Mouse (Mus musculus) ZHBTc4 (cell line): ENCODE measurements around the gene Gm20431.

Experiments
- DNase-seq: peaks from one replicate; pipeline ENCODE4 v3.0.0-alpha.2; 2011; ENCODE audit warnings: low read depth, low spot score

Gm20431 gene

DNA sequence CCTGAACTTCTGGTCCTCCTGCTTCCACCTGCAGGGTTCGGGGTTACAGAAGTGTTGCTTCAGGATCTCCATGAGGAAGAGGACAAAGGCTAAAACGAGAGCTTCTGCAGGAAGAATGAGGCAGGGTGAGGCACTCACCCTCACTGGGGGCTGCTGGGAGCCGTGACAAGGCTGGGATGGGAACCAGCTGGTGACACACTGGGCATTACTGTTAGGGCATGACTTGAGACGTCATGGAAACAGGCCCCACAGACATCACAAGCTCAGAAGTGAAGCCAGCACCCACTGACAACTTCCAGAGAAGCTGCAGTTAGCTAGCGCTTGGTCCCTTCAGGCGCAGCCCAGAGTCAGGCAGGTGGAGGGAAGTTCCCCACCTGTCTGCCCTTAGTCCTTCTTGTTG is 61.4 kb downstream of the Gm20431 start:
- DNase-seq, result no peak

DNA sequence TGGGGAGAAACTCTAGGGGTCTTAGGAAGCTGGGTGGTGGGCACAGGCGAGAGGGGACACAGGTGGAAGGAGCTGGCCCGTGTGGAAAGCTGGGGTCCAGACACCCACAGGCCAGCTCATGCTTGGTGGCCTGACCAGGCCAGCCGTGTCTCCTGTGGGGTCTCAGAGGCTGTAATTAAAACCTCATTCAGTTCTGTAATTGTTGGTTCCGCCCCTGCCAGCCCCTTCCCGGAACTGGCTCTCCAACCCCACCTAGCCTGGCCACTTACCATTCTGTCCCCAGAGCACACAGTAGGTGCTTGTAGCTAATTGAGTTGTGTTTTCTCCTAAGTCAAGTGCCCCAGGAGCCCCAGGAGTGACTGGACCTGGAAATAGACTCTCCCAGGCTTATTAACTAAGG is 62.1 kb downstream of the Gm20431 start:
- DNase-seq, result no peak

DNA sequence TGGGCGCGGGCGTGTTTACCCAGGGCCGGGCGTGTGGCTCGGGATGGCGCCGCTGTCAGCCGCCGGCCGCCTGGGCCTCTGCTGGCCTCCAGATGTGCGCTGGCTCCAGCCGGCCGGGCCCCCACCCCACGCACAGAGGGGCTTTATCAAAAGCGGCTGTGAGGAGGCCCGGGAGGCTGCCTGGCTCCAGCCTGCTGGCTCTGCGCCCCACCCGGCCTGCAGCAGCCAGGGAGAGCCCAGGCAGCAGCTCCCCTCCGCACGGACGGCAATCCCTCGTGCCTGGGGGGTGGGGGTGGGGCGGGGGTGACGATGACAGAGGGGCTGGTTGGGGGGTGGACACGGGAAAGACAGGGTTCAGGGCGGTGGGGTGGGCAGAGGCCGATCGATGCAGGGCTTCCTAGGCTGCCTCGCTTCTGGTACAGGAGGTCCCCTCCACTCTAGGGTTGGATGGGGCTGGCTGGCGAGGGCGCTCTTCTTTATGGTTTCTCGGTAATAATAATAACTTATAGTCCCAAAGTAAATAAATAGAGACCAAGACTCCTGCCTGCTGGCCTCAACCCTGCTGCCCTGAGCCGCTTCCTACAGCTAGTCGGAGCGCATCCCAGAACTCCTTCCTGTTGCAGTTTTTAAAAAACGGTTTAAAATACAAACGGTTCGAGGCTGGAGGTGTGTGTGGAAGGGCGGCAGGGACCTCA is 63.7 kb downstream of the Gm20431 start:
- DNase-seq, result no peak

DNA sequence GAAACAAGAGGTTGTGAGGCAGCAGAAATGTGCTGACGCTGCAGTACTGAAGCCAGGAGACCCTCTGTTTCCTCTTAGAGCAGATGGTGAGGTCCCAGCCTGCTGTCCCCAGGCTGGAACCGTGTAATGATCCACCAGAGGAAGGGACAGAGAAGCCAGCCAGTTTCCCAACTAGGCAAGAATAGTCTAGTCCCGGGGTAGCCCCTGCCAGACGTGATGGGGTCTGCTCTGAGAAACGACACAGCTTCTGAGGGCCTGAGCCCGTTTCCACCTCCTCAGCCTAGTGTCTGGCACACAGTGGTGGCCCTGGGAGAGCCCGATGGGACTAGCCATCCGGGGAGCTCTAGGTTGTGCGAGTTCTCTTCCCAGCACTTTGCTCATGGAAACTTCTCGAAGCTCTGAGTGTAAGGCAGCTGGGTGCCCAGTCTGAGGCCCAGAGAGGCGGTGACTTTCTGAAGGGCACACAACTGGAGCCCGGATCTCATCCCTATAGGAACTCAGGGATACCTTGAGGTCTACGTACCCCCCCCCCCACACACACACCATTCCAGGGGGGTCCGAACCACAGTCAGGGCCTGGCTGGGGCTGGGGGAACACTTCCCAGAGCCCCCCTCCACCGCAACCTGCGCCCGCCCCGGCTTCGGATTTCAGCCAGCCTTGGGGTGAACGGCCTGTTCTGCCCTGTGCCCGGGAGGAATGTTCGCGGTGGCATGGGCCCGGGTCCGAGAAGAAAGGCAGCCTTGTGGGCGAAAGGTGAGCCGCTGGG is 64.4 kb downstream of the Gm20431 start:
- DNase-seq, result no peak

DNA sequence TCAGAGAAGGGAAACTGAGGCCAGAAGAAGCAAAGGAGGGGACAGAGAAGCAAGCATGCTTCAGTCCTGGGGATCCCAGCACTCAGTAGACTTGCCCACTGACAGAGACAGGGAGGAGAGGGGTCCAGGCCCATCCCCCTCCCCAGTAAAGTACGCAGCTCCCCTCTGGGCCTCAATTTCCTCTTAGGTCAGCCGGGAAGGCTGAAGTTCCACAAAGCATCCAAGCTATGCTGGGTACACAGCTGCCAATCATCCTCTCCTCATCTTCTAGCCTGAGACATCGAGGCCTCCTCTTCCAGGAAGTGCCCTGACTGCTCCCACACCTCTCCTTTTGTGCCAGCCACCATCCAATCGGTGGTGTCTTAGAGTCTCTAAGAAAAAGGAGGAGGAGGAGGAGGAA is 65.0 kb downstream of the Gm20431 start:
- no peak for DNase-seq

DNA sequence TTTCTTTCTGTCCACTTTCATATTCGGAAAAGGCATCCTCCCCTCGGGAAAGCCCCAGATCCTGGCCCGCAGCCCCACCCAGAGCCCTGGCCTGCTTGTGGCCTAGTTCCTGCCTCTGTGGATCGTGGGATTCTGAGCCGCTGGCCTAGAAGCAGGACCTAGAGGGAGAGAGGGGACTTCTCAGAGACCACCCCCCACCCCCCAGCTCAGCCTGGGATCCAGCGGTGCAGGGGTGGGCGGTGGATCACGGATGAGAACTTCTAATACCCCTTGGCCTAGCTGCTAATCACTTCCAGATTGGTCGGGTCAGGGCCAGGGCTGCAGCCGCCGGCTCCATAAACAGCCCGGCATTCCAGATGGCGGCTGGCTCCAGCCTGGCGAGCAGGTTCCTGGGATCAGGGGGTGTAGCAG is 65.5 kb downstream of the Gm20431 start:
- peak; percentile 32 for DNase-seq

DNA sequence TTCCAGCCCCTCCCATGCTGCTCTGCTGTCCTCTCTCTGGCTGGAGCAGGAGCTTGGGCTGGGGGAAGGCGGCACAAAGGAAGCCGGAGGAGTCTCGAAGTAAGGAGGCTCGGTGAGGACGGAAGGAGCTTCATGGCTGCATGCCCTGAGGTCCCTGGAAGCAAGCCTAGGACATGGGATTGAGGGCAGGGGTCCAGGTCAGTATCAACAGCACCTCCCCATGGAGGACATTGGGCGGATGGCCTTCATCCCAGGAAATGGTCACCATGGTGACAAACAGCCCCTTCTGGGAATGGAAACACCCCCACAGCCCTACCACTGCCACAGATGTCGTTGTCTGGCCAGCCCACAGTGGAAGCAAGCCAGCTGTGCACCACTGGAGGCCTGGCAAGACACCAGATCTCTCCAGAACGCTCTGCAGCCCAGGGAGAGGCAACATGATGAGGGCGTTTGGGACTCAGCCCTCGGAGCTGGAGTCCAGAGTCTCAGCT is 66.8 kb downstream of the Gm20431 start:
- no peak for DNase-seq

DNA sequence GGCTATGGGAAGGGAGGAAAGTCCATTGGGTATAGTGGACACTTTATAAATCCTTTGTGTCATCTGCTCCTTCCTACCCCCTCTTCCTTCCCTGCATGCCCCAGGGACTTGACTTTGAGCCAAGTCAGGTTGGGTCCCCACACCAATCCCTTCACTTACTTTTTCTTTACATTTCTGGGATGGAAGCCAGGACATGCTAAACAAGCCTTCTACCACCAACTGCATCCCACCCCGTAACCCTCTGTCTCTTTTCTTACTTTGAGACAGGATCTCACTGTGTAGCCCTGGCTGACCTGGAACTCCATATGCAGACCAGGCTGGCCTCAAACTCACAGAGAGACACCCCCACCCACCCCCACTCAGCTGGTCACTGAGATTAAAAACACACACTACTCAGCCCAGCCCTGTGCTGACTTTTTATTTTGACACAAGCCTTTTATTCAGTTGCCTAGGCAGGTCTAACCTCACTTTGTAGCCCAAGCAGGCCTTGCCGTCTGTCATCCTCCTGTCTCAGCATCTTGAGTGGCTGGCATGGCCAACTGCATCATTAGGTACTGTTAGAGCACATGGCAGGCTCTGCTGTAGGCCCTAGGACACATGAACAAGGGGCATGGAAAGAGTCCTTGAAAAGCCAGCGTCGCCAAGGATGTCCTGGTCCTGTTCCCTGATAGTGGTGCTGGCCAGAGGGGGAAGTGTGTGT is 67.6 kb downstream of the Gm20431 start:
- no peak for DNase-seq

DNA sequence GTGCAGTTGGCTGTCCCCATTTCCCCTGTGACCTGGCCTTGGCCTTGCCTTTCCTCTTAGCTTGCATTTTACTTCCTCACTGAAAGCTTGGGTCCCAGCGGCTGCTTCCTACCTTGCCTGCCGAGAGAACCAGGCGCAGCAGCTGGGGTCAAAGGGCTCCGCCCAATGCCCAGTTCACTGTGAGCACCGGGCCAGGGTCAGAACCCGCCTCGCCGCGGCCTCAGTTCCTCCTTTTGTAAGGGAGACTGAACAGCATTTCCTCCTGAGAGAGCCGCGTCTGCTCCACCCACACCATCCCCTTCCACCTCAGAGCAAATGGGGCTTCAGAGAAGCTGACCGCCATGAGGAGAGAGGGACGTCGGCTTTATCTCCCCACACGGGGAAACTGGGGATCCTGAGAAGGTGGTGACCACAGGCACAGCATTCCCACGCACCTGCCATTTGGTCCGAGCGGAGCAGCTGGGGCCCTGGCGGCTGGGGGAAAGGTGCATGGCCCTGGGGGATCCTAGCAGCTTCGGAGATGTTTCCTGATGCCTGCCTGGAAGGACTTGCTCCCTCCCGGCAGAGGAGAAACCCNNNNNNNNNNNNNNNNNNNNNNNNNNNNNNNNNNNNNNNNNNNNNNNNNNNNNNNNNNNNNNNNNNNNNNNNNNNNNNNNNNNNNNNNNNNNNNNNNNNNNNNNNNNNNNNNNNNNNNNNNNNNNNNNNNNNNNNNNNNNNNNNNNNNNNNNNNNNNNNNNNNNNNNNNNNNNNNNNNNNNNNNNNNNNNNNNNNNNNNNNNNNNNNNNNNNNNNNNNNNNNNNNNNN is 72.3 kb downstream of the Gm20431 start:
- DNase-seq, result peak; percentile 28

DNA sequence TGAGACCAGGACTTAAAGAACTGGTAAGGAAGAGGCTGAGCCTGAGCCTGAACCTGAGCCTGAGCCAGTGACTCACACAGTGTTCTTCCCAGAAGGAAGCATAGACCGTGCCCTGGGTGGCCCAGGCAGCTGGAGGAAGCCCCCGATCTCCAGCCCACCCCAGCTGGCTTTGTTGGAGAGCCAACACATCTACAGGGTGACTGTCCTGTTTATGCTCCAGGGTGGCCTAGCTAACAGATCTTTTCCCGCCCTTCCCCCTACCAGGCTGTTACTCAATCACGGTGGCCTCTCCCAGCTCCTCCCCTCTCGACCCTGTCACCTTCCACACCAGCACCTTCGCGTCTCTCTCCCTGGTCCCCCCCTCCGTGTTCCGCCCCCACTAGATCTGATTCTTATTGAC is 74.3 kb downstream of the Gm20431 start:
- peak; percentile 45 for DNase-seq

DNA sequence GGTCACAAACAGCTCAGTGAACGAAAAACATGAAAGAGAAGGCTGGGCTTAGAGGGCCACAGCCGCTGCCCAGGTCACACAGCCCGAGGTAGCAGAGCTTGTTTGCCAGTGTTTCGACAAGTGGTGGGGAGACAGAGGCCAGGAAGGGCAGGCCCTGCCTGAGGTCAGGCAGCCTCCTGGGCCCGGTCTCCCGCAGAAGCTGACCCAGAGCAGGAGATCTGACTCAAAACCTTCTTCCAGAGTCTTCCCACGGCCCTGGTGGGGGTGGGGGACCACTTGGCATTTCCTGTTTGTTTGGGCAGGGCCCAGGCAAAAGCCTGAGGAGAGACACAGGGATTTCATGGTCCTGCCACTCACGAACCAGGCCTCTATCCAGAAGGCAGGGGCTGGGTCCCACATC is 75.3 kb downstream of the Gm20431 start:
- DNase-seq, result no peak

DNA sequence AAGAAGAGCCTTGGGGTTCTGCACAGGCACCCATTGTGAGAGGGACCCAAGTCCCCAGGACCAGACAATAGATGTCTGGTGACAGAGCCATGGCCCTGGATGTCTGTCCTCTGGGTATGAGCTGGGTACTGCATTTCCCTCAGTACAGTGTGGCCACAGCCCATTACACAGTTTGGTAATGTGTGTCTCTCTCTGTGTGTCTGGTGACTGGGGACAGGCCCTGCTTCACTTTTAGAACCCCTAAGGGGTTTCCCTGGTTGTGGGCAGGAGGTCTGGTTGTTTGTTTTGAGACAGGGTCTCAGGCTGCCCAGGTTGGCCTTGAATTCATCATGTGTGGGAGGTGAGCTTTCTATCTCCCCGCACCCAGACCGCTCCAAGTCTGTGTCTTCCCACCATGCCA is 76.0 kb downstream of the Gm20431 start:
- no peak for DNase-seq

DNA sequence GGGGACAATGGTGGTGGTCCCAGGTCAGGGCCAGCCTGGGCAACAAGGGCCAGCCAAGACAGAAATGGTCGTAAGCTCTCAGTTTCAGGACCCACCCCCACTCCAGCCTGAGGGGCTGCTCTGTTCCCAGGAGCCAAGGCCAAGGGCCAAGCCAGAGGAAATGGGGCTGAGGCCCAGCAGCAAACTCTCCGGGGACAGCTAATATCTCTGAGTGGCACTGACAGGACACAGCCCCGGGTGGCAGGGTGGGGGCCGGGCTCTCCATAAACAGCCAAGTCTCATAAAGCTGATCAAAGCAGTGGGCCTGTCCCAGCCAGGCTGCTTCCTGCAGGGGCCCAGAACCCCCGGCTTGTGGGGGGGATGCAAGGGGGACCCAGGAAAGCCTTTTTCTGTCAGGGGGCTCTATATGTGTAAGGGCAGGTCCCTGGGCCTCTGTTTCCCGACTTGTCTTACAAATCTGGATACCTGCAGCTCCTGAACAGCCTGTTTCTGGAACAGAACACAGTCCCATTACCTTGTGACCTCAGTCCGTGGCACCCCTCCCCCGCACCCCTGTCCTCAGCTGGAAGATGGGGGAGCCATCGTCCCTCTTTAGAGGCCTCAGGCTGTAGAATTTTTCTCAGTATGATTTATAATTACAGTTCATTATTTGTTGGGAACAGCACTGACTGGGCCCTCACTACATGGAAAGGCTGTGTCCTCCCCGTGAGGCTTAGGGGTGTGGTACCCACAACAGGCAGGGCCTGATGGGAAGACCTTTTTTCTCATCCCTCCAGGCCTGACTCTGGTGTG is 77.9 kb downstream of the Gm20431 start:
- DNase-seq, result no peak

DNA sequence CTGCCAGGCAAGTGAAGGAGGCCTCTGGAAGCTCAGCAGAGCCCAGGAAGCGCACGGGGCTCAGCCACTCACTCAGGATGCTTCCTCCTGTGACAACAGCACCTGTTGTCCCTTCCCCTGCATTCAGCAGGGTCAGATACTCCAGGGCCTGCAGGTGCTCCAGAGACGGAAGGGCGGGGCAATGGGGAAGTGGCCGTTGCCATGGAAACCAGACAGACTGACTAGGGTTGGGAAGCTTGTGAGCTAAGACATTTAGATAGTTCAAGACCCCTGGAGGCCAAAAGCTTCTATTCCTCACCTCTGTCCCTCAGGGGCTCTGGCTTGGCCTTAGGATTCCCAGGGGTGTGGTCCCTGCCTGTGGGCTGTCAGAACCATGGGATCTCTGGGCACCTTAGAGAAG is 82.8 kb downstream of the Gm20431 start:
- peak; percentile 93 for DNase-seq

DNA sequence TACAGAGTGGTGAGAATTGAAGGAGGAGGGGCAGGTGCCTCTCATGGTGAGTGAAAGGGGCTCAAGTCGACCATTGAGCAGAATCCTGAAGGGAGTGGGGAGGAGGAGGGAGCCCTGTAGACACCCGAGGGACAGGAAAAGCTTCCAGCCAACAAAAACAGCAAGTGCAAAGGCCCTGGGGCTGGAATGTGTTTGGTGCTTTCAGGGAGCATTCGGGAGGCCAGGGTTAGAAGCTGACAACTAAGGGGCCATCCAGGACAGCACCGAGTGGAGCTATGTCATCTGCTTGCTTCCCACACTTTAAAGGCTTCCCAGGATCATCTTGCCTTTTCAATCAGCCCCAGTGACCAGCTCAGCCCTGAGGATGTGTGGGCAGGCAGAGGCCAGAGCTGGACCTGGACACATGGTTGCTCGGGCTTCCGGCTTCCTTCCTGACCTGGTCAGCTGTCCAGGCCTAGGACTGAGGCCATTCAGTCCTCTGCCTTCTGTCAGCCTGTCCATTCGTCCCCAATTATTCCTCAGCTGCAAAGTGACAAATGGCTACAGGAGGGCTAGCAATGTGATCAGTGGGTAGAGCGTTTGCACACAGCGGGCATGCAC is 84.0 kb downstream of the Gm20431 start:
- DNase-seq, result no peak

DNA sequence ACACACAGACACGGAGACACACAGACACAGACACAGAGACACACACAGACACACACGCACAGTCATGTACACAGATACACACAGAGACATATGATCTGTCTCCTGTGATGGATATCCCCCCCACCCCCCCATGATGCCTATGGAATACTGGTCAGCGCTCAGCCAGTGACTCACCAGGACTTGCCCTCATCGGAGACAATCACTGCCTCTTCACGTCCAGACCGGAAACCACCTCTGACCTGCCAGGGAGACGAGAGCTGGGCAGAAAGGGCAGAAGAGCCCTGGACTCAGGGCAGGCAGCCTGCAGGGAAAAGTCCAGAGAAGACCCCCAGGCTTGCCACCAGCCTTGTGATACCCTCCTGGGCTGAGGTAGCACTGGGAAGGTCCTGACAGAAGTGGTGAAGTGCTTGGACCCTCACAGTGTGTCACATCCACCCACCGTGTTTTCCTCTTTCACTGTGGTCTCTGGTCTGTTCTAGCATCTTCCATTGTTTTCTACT is 85.1 kb downstream of the Gm20431 start:
- no peak for DNase-seq

DNA sequence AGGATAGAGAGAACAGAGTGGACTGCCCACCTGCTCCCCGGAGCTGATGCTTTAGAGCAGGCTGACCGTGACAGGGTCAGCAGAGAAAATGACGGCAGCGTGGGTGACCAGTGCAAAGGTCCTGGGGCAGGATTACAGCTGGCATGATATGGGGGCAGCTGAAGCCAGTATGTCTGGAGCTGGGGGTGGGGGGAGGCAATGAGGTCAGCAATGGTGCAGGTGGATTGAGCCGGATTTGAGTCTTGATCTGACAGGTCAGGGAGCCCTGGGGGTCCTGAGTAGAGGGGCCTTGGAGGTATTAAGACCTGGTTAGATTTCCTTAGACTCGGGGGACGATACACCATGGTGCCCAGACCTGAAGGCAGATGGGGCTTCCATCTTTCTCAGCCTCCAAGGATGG is 85.7 kb downstream of the Gm20431 start:
- DNase-seq, result no peak

DNA sequence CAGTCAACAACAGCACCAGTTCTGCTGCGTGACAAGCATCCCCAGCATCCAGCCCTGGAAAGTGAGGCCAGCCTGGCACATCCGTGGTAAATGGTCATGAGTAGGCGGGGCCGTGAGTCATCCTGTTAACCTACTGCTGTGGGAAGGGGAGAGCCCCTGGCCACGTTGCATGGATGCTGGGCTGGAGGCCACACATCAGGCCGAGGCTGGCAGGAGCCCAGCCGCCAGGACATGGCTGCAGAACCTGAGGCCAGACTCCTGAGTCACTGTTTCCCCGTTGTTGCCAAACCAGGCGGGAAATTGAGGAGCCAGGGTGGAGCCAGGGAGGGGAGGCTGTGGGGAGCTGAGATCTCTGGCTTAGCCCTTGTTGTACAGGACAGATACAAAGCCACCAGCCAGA is 86.5 kb downstream of the Gm20431 start:
- no peak for DNase-seq

DNA sequence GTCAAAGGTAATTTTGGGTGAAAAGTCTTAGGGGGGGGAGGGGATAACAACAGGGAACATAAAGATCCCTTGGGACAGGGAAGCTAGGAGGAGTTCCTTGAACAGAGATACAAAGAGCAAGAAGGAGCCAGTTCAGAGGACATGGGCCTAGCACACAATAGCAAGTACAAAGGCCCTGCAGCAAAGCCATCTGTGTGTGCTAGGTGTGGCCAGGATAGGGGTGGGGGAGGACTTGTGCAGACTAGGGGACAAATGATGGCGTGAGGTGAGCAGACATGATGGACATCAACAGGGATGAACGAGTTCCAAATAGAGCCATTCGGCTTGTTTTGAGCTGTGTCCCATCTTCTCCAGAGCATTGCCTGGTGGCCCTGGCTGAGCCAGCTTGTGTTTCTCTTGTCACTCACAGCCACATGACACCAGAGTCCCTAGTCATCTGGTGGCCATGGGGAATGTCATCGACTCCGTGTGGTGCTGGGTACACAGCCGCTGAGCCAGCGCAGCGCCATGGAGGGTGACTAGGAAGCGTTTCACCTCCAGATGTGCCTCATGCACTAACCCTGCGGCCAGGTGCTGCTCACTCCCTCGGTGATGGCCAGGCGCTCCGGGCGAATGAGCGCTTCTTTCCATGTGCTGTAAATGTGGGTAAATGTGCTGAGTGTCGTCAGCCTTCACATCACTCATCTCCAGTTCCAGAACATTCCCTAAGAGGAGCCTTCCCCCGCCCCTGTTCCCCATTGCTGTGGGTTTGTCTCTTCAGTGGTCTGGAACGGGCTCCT is 89.7 kb downstream of the Gm20431 start:
- peak; percentile 53 for DNase-seq

DNA sequence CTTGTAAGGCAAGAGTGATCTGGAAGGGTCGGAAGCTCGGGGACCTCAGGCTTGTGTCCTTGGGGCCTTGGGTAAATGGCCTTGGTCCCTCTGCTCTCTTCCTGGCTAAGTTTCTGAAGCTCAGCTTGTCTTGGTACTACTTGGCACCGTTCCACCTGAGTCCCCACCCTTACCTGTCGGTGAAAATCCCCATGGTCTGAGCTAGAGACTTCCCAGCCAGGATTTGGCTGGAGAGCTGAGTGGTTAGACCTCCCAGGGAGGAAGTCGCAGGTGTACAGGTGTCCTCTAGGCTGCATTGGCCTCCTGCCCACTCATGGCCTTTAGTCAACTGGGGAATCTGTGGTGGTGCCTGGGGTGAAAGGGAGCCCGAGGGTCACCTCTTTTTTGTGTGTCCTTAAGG is 90.5 kb downstream of the Gm20431 start:
- DNase-seq, result no peak
